Mouse (Mus musculus) subcutaneous adipose tissue, adult 2 months (tissue): Measurements from ENCODE around the gene Gpr34. TPM values are rescaled to one million over a fixed set of nuclear protein-coding genes. Genes with fewer than 3 reads are reported as not detected.

Source experiments
- polyA plus RNA-seq: library from polyadenylated mRNA; depleted of rRNA; stranded (reverse); fragments of >200 nt; gene quantifications from 2 replicates; pipeline ENCODE4 v1.2.3, GENCODE M21; 2012; ENCODE audit warnings: low replicate concordance; rRNA removed

Gene Gpr34
- 1.6 and 1.8 TPM in 2 replicates for polyA plus RNA-seq

GRCm38 (mm10) chrX:13631599-13632283 is at the start of gene Gpr34:
Gene Gpr34 (plus strand): TSS chrX:13632089.

GRCm38 (mm10) chrX:13661063-13661462 is 29.2 kb downstream of the Gpr34 start, which contains the start of gene Gpr82:
Gene Gpr82 (plus strand): TSS chrX:13661363.

Other genes with a start within 250 kb of the Gpr34 start
- 0.13 and 0.21 TPM in 2 replicates for gene Nyx, start 166.0 kb upstream of the Gpr34 start, polyA plus RNA-seq
- gene Gpr82, start 29.3 kb downstream of the Gpr34 start, polyA plus RNA-seq = 0.15 TPM in 1 of 2 replicates, not detected in the other
- gene Cask, start 219.3 kb downstream of the Gpr34 start, polyA plus RNA-seq = 8.8 TPM in 2 replicates